ENCODE assay signal across 11 mouse cellular contexts in the genomic region with DNA sequence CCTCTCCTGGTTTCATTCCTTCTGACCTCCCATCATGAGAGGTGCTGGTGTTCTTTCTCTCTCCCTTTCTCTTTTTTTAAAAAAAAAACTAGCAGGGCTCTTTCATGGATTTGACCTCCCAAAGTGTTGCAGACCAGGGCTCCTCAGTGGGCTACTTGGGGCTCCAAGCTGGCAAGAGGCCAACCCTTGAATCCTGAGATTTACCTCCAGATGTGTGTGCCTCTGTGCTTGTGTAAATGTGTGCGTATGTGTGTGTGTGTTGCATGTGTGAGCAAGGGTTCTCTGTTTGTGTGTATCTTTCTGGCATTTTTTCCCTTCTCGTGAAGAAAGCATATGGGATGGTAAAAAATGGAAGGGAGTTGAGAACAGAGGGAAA.
A peak's percentile ranks its signal among the peaks of the same experiment; 100 is the strongest.
DNase-seq lines count a peak whose midpoint lies in the region; ATAC-seq lines count a peak whose summit lies in the region.
"Had no signal": no experiment of that assay in that cellular context is flagged by ENCODE, and none has a peak within 500 bp of the region (broad histone marks: within the 10 kb centered on the region; RNA-seq: fewer than 3 reads in every experiment).

No protein-coding gene starts in this region.

- no peak overlapping the region for H3K4me3 ChIP-seq in intestine, embryonic 14.5 days (ENCODE audit: low read depth, low read length)
- no peak overlapping the region for H3K4me3 ChIP-seq in intestine, embryonic 16.5 days (ENCODE audit: low read length)
- H3K4me3 ChIP-seq in embryonic facial prominence, embryonic 14.5 days (ENCODE audit: low read depth, low read length): no peak overlapping the region
- H3K4me3 ChIP-seq in forebrain, embryonic 15.5 days: no peak overlapping the region
- H3K4me3 ChIP-seq in midbrain, embryonic 14.5 days (replicated peaks; ENCODE audit: low read depth, low read length): no peak overlapping the region
- H3K4me3 ChIP-seq: erythroblast, embryonic 14.5 days had no signal

- H3K9ac ChIP-seq in intestine, embryonic 14.5 days (ENCODE audit: low read length): no peak overlapping the region
- no peak overlapping the region for H3K9ac ChIP-seq in intestine, embryonic 16.5 days (ENCODE audit: low read depth, low read length)
- no peak overlapping the region for H3K9ac ChIP-seq in embryonic facial prominence, embryonic 14.5 days (ENCODE audit: low read depth, low read length)
- H3K9ac ChIP-seq in forebrain, embryonic 15.5 days (replicated peaks): no peak overlapping the region
- no peak overlapping the region for H3K9ac ChIP-seq in midbrain, embryonic 14.5 days (replicated peaks; ENCODE audit: low read length)

- no peaks in the 10 kb centered on the region for H3K9me3 ChIP-seq in intestine, embryonic 14.5 days (ENCODE audit: control insufficient read depth, low read length)
- H3K9me3 ChIP-seq in intestine, embryonic 16.5 days (ENCODE audit: control insufficient read depth, low read length): no peaks in the 10 kb centered on the region
- H3K9me3 ChIP-seq in embryonic facial prominence, embryonic 14.5 days (ENCODE audit: control insufficient read depth, low read length): no peaks in the 10 kb centered on the region
- no peaks in the 10 kb centered on the region for H3K9me3 ChIP-seq in forebrain, embryonic 15.5 days
- H3K9me3 ChIP-seq in midbrain, embryonic 14.5 days (ENCODE audit: control insufficient read depth, low read length): no peaks in the 10 kb centered on the region

- ATAC-seq in intestine, embryonic 14.5 days (replicated peaks; ENCODE audit: low FRiP score, low TSS enrichment, low read depth): 0 out of 2 replicates have a peak, but pooled peaks have one; percentile 32
- no peak; the same call in 1 of the 2 replicates for ATAC-seq in intestine, embryonic 16.5 days
- no peak for ATAC-seq in embryonic facial prominence, embryonic 14.5 days (ENCODE audit: low read depth)
- ATAC-seq in forebrain, embryonic 15.5 days (replicated peaks): peak; percentile 42; the same call in 1 of the 2 replicates
- peak; percentile 48; the same call in 1 of the 2 replicates for ATAC-seq in midbrain, embryonic 14.5 days (ENCODE audit: low FRiP score, low TSS enrichment)

- H3K36me3 ChIP-seq in intestine, embryonic 14.5 days (ENCODE audit: control insufficient read depth, insufficient read depth, low read length): no peaks in the 10 kb centered on the region
- no peaks in the 10 kb centered on the region for H3K36me3 ChIP-seq in intestine, embryonic 16.5 days (ENCODE audit: control insufficient read depth, insufficient read depth, low read length)
- H3K36me3 ChIP-seq in embryonic facial prominence, embryonic 14.5 days (ENCODE audit: control insufficient read depth, insufficient read depth, low read length): no peaks in the 10 kb centered on the region
- no peaks in the 10 kb centered on the region for H3K36me3 ChIP-seq in forebrain, embryonic 15.5 days
- H3K36me3 ChIP-seq in midbrain, embryonic 14.5 days (ENCODE audit: control insufficient read depth, insufficient read depth, low read length): no peaks in the 10 kb centered on the region

- WGBS in intestine, embryonic 14.5 days: 48% methylated on average over 2 of the region's 2 CpGs
- WGBS in intestine, embryonic 16.5 days: 57% methylated on average over 2 of the region's 2 CpGs
- 48% methylated on average over 2 of the region's 2 CpGs for WGBS in embryonic facial prominence, embryonic 14.5 days
- WGBS in forebrain, embryonic 15.5 days: 13% methylated on average over 2 of the region's 2 CpGs
- 63% methylated on average over 2 of the region's 2 CpGs for WGBS in midbrain, embryonic 14.5 days

- peaks cover 16% of the 10 kb centered on the region for H3K4me1 ChIP-seq in intestine, embryonic 14.5 days (replicated peaks; ENCODE audit: control insufficient read depth, insufficient read depth, low read length)
- peaks cover 12% of the 10 kb centered on the region; the same call in 1 of the 2 replicates for H3K4me1 ChIP-seq in intestine, embryonic 16.5 days (ENCODE audit: control insufficient read depth, insufficient read depth, low read length)
- H3K4me1 ChIP-seq in embryonic facial prominence, embryonic 14.5 days (ENCODE audit: control insufficient read depth, insufficient read depth, low read length): peaks cover 14% of the 10 kb centered on the region
- peaks cover 12% of the 10 kb centered on the region for H3K4me1 ChIP-seq in forebrain, embryonic 15.5 days
- H3K4me1 ChIP-seq in midbrain, embryonic 14.5 days (ENCODE audit: control insufficient read depth, insufficient read depth, low read length): peaks cover 9% of the 10 kb centered on the region; the same call in 1 of the 2 replicates

- no peak overlapping the region for H3K4me2 ChIP-seq in intestine, embryonic 14.5 days (ENCODE audit: low read length)
- no peak overlapping the region for H3K4me2 ChIP-seq in intestine, embryonic 16.5 days (ENCODE audit: low read depth, low read length)
- H3K4me2 ChIP-seq in embryonic facial prominence, embryonic 14.5 days (ENCODE audit: low read depth, low read length): 0 out of 2 replicates have a peak overlapping the region, but pooled peaks have one; percentile 7
- no peak overlapping the region for H3K4me2 ChIP-seq in forebrain, embryonic 15.5 days (replicated peaks)
- no peak overlapping the region for H3K4me2 ChIP-seq in midbrain, embryonic 14.5 days (ENCODE audit: low read length)

- no peak for DNase-seq in intestine, embryonic 14.5 days (ENCODE audit: low spot score)
- DNase-seq in embryonic facial prominence, embryonic 14.5 days (ENCODE audit: low spot score): peak; percentile 27
- no peak for DNase-seq in midbrain, embryonic 14.5 days
- no peak for DNase-seq in left cerebral cortex, adult 11 months (ENCODE audit: low spot score)
- no peak for DNase-seq in urinary bladder, postnatal 36 days (ENCODE audit: low spot score in 2 of 2)
- DNase-seq: kidney, postnatal 14 days; lung, postnatal 36 days; right cerebral cortex, postnatal 25 days had no signal

- peak overlapping the region; percentile 74; the same call in 1 of the 2 replicates for H3K27ac ChIP-seq in intestine, embryonic 14.5 days (ENCODE audit: low read depth)
- no peak overlapping the region for H3K27ac ChIP-seq in intestine, embryonic 16.5 days (ENCODE audit: low read length)
- peak overlapping the region; percentile 72 for H3K27ac ChIP-seq in embryonic facial prominence, embryonic 14.5 days (replicated peaks; ENCODE audit: low read depth, low read length)
- H3K27ac ChIP-seq in forebrain, embryonic 15.5 days (replicated peaks): no peak overlapping the region
- 0 out of 2 replicates have a peak overlapping the region, but pooled peaks have one; percentile 4 for H3K27ac ChIP-seq in midbrain, embryonic 14.5 days (replicated peaks; ENCODE audit: low read depth, low read length)

- no peaks in the 10 kb centered on the region for H3K27me3 ChIP-seq in intestine, embryonic 14.5 days (replicated peaks; ENCODE audit: control insufficient read depth, insufficient read depth, low read length)
- no peaks in the 10 kb centered on the region for H3K27me3 ChIP-seq in intestine, embryonic 16.5 days (replicated peaks; ENCODE audit: control insufficient read depth, insufficient read depth, low read length)
- no peaks in the 10 kb centered on the region for H3K27me3 ChIP-seq in embryonic facial prominence, embryonic 14.5 days (replicated peaks; ENCODE audit: control insufficient read depth, insufficient read depth, low read length)
- H3K27me3 ChIP-seq in forebrain, embryonic 15.5 days: no peaks in the 10 kb centered on the region
- no peaks in the 10 kb centered on the region for H3K27me3 ChIP-seq in midbrain, embryonic 14.5 days (ENCODE audit: control insufficient read depth, insufficient read depth, low read length)

Comparison
In these comparisons a context has a peak if more than half of its experiments do, and no peak if none do; other contexts are left out.
1. ATAC-seq: peak in intestine, embryonic 14.5 days (single experiment), forebrain, embryonic 15.5 days (single experiment) and midbrain, embryonic 14.5 days (single experiment); none in intestine, embryonic 16.5 days (single experiment) and embryonic facial prominence, embryonic 14.5 days (single experiment).
2. H3K27ac ChIP-seq: peak in intestine, embryonic 14.5 days (single experiment), embryonic facial prominence, embryonic 14.5 days (single experiment) and midbrain, embryonic 14.5 days (single experiment); none in intestine, embryonic 16.5 days (single experiment) and forebrain, embryonic 15.5 days (single experiment).